Mouse (Mus musculus): ENCODE measurements at regions not wholly inside any gene's neighbourhood (a gene's known extent, or its start where the extent isn't known, plus 50 kb on each side); places are given as distances from the start of the nearest gene placed in this dataset.

- no peak for TF ChIP-seq TCF12 (IDR thresholded peaks at IDR 0.05; ENCODE audit: low read depth, low read length)
- no peak for TF ChIP-seq HCFC1 (IDR thresholded peaks at IDR 0.05; ENCODE audit: low read depth, low read length)
- TF ChIP-seq MYC (IDR thresholded peaks at IDR 0.05; ENCODE audit: low read depth, low read length) = no peak
- no peak for TF ChIP-seq CTCF (conservative IDR thresholded peaks at IDR 0.05 in 1 of 2, IDR thresholded peaks at IDR 0.05 in 1 of 2; ENCODE audit: low read depth in 2 of 2, low read length in 2 of 2)
- TF ChIP-seq EP300 (IDR thresholded peaks at IDR 0.05; ENCODE audit: low read length) = no peak
- no peak for TF ChIP-seq MAX (IDR thresholded peaks at IDR 0.05; ENCODE audit: low read length)
- TF ChIP-seq JUN (IDR thresholded peaks at IDR 0.05; ENCODE audit: insufficient read depth, low read depth, low read length) = no peak
- TF ChIP-seq MAZ (IDR thresholded peaks at IDR 0.05; ENCODE audit: low read depth, low read length) = no peak
- TF ChIP-seq USF2 (conservative IDR thresholded peaks at IDR 0.05; ENCODE audit: low read depth, low read length) = no peak
- no peak for TF ChIP-seq IRF4 (IDR thresholded peaks at IDR 0.05; ENCODE audit: low read depth, low read length)
Measured at GRCm38 (mm10) chr13:70283231-70283630, 354.2 kb downstream of the Ice1 start.
